Mouse (Mus musculus) right cerebral cortex, postnatal 25 days (tissue): ENCODE data around the gene Gmeb2.

Source experiments
- DNase-seq: peaks from one replicate; pipeline ENCODE4 v3.0.0; 2022

Gene Gmeb2

DNA sequence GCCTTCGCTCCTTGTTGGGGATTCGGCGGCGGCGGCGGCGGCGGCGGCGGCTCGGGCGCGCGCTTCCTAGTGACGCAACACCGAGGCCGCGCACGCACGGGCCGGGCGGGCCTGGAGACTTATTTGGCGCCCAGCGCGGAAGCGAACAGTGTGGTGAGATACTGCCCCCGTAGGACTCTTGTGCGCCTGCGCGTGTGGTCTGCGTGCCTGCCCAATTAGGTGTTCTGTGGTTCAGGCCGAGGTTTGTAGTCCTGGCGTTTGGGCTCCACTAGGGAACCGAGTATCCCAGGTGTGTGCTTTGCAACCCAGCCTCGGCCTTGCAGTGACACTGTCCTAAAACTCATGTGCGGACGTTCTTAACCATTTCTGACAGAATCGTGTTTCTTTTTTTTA, at the start of gene Gmeb2:
Gmeb2 (minus strand) TSS at position 78 of the 393 bp plus-strand sequence.
- DNase-seq, result peak; percentile 90

GRCm38 (mm10) chr2:181334023-181334422, 46.2 kb upstream of the Gmeb2 start:
- DNase-seq, result peak; percentile 37

DNA sequence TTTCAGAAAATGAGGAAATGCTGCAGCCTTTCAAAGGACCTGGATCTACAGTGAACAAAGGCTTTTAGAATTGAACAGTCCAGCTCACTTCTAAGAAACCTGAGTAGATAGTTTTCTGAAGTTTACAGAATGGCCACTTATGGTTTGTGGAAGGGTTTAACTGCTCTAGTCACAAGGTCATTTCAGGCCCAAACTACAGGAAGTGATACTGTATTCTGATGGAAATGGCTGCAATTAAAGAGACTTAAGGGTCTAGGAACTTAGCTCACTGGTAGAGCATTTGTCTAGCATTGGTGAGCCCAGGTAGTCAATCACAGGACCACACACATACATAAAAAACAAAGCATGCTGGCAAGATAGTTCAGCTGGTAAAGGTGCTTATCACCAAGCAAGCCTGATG, 44.7 kb upstream of the Gmeb2 start:
- DNase-seq, result no peak

DNA sequence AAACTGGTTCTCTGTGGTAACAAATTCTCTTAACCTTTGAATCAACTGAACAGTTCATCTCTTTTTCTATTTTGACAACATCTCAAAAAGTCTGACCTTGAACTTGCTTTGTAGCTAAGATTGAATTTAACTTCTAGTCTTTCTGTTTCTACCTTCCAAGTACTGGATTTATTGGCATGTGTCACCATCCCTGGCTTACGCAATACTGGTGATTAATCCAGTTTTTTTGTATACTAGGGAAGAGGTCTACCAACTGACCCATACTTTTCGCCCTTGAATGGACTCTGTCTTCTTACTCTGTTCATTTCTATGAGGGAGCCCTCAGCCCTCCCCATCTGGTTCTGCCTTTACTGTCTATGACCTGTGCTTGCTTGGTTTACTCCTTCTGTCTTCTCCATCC, 38.3 kb upstream of the Gmeb2 start:
- DNase-seq, result no peak

GRCm38 (mm10) chr2:181322136-181322535, 34.3 kb upstream of the Gmeb2 start:
- no peak for DNase-seq

GRCm38 (mm10) chr2:181320103-181320499, 32.3 kb upstream of the Gmeb2 start:
- no peak for DNase-seq

DNA sequence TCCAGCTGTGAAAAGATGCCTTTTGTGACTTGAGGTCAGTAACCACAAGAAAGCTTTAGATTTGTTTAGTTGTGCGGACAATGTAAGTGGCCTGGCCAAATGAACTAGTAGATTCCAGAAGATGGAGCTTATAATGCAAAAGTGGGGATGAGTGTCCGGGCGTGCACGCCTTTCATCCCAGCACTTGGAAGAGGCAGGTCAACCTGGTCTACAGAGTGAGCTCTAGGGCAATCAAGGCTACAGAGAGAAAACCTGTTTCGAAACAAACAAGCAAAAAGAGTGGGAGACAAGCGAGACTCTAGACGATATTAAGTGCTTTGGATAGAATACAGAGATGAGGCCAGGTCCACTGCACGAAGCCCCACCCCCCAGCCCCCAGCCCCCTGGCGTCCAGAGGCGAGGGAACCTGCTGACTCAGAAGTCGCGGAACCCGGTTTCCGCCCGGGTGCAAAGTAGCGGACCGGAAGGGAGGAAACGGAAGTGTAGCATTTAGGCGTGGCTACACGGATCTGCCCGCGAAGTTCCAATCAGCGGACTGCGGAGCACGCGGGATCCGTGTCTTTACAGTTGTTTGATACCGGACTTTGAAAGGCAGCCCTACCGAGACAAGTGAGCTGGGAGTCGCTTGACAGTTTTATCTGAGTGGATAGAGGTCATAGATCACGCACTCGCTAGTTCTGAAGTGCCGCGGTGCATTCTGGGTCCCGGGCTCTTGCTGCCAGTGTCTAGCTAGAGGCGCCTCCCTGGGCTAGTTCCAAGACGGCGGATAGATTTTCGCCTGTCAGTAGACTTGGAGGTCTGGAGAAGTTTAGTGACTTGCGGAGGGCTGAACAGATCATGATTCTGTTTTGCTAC, 31.6 kb upstream of the Gmeb2 start, which contains the start of gene Rtel1:
Rtel1 (plus strand) TSS at position 492 of the 855 bp plus-strand sequence.
- peak; percentile 78 for DNase-seq

- peak; percentile 78 for DNase-seq
Observed at GRCm38 (mm10) chr2:181314080-181314810, 26.4 kb upstream of the Gmeb2 start, which contains the start of gene Stmn3. Gene Stmn3, minus strand, starts transcription at chr2:181314500.

- peak; percentile 45 for DNase-seq
Observed at GRCm38 (mm10) chr2:181313344-181314079, 25.7 kb upstream of the Gmeb2 start.

GRCm38 (mm10) chr2:181313006-181313343, 25.1 kb upstream of the Gmeb2 start:
- no peak for DNase-seq

GRCm38 (mm10) chr2:181312435-181312834, 24.6 kb upstream of the Gmeb2 start:
- DNase-seq, result no peak

- peak; percentile 68 for DNase-seq
Observed at GRCm38 (mm10) chr2:181307144-181307804, 19.4 kb upstream of the Gmeb2 start.

- DNase-seq, result no peak
Observed at GRCm38 (mm10) chr2:181304944-181305343, 17.1 kb upstream of the Gmeb2 start.

DNA sequence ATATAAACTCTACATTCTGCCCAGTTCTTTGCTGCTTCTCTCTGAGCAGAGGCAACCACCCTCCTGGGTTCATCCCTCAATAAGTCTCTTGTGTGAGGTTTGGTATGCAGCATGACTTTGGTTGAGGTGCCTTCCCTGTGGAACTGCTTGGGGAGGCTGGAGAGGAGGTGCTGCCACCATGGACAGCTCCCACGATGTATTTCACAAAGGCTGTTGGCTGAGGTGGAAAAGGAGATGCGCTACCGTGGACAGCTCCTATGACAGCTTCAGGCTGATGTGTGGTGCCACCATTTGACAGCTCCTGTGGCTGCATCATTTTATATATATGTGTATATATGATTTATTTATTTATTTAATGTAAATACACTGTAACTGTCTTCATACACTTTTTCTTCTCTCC, 14.2 kb upstream of the Gmeb2 start:
- no peak for DNase-seq

- DNase-seq, result no peak
Observed at GRCm38 (mm10) chr2:181290937-181291336, 3.1 kb upstream of the Gmeb2 start.

GRCm38 (mm10) chr2:181288691-181289090, 856 bp upstream of the Gmeb2 start:
- DNase-seq, result no peak

DNA sequence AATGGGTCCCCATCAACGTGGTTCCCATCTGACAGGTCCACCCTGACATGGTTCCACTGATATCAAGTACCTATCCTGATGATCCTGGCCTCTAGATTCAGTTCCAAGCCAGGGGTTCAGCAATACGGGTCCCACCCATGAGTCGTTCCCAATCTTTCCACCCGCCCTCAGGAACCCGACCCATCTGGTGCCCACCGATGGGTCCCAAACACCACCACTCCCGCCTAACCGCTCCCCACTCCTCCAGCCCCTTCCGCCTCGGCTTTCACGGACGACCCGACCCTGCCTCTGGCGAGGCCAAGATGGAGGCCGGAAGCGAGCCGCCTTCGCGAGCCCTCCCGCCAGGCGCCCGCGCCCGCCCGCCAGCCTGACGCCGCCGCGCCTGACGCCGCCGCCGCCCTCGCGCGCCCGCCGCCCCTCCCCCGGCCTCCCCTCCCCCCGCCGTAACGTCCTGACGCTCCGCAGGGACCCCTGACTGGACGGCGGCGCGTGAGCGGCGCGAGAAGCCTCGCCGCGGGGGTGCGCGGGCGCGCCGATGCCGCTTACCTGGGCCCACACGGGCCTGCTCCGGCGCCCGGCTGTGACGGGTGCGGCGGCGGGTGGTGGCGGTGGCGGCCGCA, 387 bp downstream of the Gmeb2 start:
- peak; percentile 83 for DNase-seq

DNA sequence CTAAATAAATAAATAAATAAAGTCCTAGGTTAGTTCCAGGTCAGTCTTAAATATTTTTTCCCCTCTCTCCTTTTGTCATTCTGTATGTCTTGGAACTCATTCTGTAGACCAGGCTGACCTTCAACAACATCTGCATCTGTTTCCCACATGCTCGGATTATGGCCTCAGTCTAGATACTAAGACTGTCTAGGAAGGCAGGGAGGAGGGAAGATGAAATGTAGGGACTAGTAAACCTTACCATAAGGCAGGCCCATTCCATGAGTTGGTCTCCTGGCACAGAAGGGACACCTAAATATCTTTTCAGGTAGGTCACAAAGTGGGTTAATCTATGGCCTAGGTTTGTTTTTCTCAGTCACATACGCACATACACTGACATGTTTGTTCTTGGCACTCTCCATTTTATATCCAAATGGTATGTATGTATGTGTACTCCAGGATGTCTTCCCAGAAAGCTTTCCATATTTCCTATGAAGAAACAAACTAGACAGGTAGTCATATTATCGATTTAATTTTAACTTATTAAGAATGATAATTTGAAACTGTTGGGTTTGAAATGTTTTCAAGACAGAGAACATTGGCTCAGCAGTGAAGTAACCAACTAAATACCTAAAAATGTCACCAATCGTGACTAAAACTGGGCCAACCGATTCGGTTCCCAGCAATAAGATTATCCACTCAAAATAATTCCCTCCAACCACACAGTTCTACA, 1.1 kb downstream of the Gmeb2 start:
- DNase-seq, result no peak

DNA sequence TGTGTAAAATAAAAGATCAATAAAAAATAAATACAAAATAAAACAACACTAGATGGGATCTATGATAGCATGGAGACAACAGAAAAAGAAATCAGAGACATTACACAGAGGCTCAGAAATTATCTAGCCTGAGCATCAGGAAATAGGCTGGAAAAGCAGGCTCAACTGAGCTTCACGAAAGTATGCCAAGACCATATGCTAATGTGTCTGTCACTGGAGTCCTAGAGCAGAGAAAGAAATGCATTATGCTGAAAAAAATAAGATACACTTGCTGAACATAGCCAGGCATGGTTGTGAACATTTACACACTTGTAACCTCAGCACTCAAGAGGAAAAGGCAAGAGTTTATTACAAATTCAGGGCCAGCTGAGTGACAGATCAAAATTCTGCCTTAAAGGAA, 7.9 kb downstream of the Gmeb2 start:
- DNase-seq, result no peak

DNA sequence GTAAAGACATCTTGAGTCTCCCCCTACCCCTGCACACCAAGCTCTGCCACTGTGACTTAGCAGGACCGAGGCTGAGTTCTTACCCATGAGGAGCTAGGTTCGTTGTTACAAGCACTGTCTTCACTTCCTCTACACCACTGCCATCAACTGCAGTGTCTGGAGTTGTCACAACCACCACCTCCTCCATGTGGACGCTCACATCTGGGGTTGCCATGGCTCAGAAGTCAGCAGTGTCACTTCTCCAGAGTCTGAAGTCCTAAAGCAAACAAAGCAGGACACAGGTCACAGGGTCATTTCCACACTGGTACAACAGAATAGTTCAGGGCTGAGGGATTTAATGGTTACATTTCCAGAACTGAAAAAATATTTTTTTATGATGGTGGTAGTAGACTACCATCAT, 10.0 kb downstream of the Gmeb2 start:
- no peak for DNase-seq

- no peak for DNase-seq
Observed at GRCm38 (mm10) chr2:181276766-181277165, 11.1 kb downstream of the Gmeb2 start.

GRCm38 (mm10) chr2:181274639-181275038, 13.2 kb downstream of the Gmeb2 start:
- DNase-seq, result no peak
